Mouse (Mus musculus) gastrocnemius, adult 8-10 months (tissue): ENCODE data around the gene Cabp4. TPM values are rescaled to one million over a fixed set of nuclear protein-coding genes. Genes with fewer than 3 reads are reported as not detected.

Experiments
- DNase-seq, 2 experiments: peaks; one replicate each; pipeline ENCODE4 v3.0.0; 2022; ENCODE audit warnings: low spot score in 2 of 2
- total RNA-seq, 4 experiments: library from RNA; stranded (reverse); gene quantifications; 2 replicates each; pipeline ENCODE4 v1.2.4; 2022

Gene Cabp4
- total RNA-seq, 4 experiments from 2014 or later = not detected

- no peak for DNase-seq
Observed at GRCm38 (mm10) chr19:4164721-4165120, 20.9 kb upstream of the Cabp4 start.

GRCm38 (mm10) chr19:4164100-4164499 lies 20.3 kb upstream of the Cabp4 start:
- DNase-seq = no peak

DNA sequence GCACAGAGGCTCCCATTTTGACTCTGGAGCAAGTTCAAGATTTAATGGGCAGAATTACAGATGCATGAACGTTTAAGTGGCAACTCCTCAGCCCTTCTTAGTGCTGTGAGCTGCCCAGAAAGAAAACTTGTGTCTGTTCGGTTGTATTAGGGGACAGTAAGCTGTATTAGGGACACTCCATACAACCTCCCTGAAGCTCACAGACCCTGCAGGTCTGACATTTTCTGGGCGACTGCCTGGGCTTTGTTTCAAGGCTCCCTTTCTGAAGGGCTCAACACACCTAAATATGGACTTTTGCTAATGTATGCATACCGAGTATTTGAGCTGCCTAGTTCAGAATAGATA lies 19.7 kb upstream of the Cabp4 start:
- no peak for DNase-seq

- peak; percentile 93 for DNase-seq
Observed at GRCm38 (mm10) chr19:4162646-4163542, 19.1 kb upstream of the Cabp4 start, which contains the start of gene Rps6kb2. Gene Rps6kb2, minus strand, starts transcription at chr19:4163354.

DNA sequence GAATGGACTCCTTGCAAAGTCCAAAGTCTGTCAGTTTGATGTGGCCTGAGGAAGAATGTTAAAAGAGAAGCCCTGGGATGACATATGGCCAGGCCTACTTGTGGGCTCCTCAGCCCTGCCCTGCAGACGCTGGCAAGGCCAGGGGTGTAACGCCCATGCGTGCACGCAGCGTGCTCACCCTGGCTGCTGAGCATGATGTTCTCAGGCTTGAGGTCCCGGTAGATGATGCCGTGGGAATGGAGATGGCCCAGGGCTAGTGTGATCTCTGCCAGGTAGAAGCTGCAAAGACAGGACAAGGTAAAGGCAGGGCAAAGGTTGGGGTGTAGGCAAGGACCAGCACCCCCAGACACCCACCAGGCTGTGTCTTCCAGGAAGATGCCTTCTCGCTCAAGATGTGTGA lies 15.2 kb upstream of the Cabp4 start:
- no peak for DNase-seq

DNA sequence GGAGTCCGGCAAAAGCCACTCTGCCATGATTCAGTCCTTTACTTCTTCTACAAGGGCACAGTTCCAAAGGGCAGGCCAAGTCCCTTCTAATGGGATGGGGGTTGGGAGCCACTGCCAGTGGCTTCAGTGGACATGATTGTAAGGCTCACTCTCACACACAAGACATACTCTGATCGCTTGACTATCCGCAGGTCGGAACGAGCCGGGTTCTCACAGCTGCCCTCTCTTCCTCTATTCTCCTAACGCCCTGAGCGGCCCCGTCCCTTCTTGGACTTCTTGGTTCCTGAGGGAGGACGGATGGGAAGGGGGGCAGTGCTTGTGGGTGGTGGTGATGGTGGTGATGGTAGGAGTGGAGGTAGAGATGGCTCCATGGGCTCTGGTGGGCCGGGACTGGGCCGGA lies 12.9 kb upstream of the Cabp4 start:
- DNase-seq = no peak

- no peak for DNase-seq
Observed at GRCm38 (mm10) chr19:4156073-4156579, 12.3 kb upstream of the Cabp4 start.

DNA sequence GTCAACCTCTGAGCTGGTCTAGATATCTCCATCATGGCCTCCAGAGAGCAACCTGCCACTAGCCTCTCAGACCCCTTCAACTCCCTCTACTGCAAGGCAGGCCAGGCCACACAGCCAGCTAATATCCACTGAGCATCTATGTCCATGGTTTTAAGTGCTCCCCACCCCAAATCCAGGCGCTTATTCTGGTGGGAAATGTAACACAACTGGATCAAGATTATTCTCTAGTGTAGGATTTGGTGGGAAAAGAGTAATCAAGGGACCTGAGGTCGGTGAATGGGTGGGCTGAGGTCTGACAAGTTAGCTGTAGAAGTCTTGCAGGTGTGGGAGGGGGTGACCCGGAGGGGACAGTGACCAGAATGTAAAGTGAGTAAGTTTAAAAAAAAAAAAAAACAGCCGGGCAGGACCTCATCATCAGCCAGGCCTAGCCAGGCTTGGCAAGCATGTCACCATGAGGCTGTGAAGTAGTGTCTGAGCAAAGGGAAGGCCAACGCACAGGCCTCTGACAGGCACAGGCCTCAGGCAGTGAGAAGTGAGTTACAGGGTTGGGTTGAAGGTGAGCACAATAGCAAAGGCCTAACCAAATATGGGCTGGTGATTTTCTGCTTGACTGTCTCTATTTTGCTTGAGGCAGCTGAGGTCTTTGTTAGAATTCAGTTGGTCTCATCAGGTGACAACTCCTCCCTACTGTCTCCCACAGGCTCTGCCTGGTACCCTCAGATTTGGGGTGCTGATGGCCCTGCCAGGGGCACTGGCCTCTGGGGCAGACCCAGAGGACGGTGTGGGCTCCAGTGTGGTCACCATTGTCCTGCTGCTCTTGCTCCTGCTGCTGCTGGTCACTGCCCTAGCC lies 11.6 kb upstream of the Cabp4 start:
- DNase-seq = no peak

DNA sequence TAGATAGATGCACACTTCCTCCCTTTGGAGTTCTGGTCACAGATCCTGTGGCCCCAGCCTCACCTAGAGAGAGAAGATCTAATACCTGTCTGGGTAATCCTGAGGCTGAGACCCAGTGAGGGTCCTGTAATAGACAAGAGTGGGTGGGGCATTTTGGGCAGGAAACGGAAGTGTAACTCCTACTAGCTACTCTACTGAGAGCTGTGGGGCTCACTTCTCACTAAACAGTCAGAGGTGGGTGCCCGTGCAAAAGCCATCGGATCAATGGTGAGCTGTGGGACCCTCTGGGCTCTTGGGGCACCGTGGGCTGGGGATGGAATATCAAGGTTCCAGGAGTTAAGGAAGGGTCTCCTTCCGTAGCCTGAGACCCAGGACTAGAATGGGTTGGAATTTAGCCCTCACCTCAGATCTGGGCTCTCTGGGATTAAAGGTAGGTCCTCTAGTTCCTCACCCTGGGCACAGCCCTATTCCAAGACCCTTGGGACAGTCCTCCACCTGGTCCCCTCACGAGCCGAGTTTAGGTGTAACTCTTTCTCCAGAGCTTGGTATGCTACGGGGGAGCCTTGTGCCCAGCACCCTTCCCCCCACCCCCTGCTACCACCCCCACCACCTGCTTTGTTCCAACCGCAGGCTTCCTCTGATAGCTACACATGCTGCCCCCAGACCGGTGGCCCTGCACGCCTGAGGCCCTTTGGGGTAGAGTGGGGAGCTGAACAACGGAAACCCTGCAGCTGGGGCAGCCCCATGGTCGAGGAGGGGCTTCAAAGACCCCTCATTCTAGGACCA lies 10.8 kb upstream of the Cabp4 start:
- DNase-seq = no peak

DNA sequence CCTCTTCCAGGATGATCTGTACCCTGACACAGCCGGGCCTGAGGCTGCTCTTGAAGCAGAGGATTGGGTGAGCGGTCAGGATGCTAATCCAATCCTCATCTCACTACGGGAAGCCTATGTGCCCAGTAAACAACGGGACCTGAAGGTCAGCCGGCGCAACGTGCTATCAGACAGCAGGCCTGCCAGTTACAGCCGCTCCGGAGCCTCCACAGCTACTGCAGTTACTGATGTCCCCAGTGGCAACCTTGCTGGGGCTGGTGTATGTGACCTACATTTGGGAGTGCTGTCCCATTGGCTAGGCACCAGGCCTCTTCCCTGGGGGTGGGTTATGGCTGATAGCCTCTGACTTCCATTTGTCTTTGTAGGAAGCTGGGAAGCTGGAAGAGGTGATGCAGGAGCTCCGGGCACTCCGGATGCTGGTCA lies 9.4 kb upstream of the Cabp4 start, which contains the start of gene Ptprcap:
TSS of gene Ptprcap (plus strand) at position 373 of the 423 bp plus-strand sequence.
- DNase-seq = no peak

GRCm38 (mm10) chr19:4152445-4153231 lies 8.8 kb upstream of the Cabp4 start:
- DNase-seq = no peak

GRCm38 (mm10) chr19:4151898-4152297 lies 8.1 kb upstream of the Cabp4 start:
- no peak for DNase-seq

DNA sequence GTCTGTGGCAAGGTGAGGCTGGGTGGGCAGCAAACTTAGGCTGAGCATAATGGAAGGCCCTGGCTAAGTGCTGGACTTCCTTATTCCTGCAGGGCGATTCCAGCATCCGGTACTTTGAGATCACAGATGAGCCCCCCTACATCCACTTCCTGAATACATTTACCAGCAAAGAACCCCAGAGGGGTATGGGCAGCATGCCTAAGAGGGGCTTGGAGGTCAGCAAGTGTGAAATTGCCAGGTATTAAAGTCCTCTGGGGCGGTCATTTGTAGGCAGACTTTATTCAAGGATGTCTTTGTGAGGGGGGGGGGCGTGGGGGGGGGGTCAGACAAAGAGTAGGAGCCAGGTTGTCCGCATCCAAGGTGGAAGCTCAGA lies 7.6 kb upstream of the Cabp4 start:
- DNase-seq = no peak

GRCm38 (mm10) chr19:4150567-4151487 lies 7.0 kb upstream of the Cabp4 start:
- no peak for DNase-seq

DNA sequence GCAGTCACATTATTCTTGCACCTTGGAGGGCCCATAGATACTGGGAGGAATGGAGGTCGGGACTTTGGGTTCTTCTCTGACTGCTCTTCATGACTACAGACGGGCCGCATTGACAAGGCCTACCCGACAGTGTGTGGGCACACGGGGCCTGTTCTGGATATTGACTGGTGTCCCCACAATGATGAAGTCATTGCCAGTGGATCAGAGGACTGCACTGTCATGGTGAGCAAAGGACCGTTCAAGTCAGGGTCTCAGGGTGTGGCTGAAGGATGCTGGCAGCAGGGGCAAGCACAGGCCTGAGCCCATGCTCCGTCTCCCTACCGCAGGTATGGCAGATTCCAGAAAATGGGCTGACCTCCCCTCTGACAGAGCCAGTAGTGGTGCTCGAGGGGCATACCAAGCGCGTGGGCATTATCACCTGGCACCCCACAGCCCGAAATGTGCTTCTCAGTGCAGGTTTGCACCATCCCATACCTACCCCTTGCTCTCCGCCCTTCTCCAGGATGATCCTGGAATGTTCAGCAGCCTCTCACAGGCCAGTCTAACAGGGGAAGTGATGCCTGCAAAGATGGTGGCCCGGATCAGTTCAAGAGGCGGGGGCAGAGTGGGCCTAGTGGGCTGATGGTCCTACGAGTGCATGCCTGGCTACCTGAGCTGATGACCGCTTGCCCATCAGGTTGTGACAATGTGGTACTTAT lies 6.1 kb upstream of the Cabp4 start:
- DNase-seq = no peak

GRCm38 (mm10) chr19:4149283-4149682 lies 5.5 kb upstream of the Cabp4 start:
- no peak for DNase-seq

DNA sequence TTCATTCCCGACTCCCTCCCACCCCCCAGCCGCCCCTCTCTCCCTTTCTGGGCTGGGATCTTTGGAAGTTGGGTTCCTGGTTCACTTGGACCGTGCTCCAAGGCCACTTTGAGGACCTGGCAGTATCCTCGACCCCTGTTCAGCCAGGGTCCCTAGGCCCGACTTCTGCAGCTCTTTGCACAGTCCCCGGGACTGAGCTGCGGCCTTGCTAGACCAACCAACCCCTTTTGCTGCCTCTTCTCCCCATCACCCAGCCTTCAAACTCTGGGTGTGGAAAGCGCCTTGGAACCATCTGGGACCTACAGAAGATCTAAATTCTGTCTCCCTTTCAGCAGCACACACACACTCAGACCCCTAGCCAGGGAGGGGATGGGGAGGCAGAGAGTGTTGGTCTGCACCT lies 5.0 kb upstream of the Cabp4 start:
- no peak for DNase-seq

- peak; percentile 94 for DNase-seq
Observed at GRCm38 (mm10) chr19:4148491-4148806, 4.6 kb upstream of the Cabp4 start, which contains the start of gene Coro1b. Gene Coro1b, plus strand, starts transcription at chr19:4148619.
